Mouse (Mus musculus): ENCODE measurements at regions not wholly inside any gene's neighbourhood (a gene's known extent, or its start where the extent isn't known, plus 50 kb on each side); places are given as distances from the start of the nearest gene placed in this dataset.

DNA sequence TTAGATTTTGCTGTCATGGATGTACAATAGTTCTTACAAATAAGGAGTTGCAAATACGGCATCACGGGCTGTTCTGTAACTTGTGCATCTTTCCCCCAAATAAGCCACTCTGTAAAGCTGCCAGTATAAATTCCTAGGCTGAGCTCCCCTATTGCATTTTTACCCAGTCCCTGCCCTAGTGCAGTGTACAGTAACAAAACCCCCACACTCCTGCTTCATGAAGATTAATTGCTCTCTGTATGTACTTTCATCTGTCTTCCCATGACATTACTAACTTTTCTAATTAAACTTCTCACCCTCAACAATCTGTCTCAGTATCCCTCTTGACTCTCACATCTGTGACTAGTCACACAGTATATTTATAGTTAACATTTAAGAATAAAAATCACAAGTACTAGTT is 73.4 kb downstream of the Tm4sf1 start:
- DNase-seq, result no peak

GRCm38 (mm10) chr3:57223773-57224172 is 78.0 kb downstream of the Tm4sf1 start:
- no peak for DNase-seq

GRCm38 (mm10) chr3:57222318-57222914 is 79.4 kb downstream of the Tm4sf1 start:
- no peak for DNase-seq

GRCm38 (mm10) chr3:57218431-57218830 is 83.4 kb downstream of the Tm4sf1 start:
- DNase-seq, result no peak

DNA sequence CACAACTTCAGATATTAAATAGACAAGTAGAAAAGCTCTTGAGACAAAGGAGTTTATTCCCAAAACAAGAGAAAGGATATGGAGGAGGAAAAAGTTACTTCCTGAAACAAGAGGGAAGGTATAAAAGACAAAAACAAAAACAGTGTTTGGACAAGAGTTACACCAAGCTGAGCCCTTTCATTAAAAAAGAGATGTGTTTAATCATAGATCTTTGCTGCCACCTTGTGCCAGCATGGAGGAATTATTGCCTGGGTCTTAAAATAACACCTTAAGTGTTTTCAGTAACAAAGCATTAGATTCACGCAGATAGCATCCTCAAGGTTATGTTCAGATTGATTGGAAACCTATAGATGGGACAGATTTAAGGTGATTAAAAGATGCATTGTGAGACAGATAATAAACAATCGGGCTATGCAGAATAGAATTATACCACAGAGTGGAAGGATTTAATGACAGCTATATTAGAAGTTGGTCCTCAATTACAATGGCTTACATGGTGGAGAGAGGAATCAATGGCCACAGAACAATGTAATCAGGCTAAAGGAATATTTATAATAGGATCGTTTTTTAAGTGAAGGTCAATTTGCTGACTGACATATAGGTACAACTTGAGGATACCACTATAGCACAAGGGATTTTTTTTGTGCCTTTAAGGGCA is 97.6 kb downstream of the Tm4sf1 start:
- peak; percentile 11 to 16 for DNase-seq

- no peak for DNase-seq
Observed at GRCm38 (mm10) chr3:57203418-57203817, 98.4 kb downstream of the Tm4sf1 start.

DNA sequence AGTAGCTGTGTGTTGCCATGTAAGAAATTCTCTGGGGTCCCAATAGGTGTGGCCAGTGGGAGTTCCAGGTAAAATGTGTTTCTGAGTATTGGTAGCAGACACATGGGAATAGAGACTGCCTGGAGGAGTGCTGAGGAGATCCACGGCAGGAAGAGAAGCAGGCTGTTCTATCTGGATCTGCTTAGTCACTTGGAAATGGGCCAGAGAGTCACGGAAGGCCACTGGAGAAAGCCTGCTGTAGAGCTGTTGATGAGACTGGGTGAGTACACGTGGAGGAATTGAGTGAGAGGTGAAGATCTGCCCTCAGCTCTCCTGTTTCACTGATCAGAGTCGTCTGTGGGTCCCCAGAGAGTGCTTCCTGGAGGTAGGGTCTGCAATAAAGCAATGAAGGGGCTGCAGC is 120.2 kb downstream of the Tm4sf1 start:
- no peak for DNase-seq

- DNase-seq, result no peak
Observed at GRCm38 (mm10) chr3:57153177-57153948, 148.4 kb downstream of the Tm4sf1 start.

- no peak for DNase-seq
Observed at GRCm38 (mm10) chr3:57149156-57149555, 152.6 kb downstream of the Tm4sf1 start.

GRCm38 (mm10) chr3:57136847-57137246 is 164.9 kb downstream of the Tm4sf1 start:
- no peak for DNase-seq

DNA sequence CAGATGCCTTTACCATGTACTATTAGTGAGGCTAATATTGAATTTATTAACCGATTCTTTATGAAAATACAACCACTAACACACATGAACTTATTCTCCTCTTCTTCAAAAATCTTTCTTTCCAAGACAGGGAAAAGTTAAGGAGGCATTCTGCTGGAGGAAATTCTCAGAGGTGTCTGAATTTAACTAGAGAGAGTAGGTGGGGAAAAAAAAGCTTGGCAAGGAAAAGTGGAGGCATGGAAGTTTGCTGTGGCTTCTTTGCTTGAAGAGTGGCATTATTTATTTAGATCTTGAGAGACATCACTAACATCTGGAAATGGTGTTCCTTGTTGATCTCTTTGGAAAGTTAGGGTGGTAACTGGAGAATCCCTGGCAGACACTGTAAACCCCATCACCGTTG is 173.2 kb downstream of the Tm4sf1 start:
- DNase-seq, result no peak

- peak; percentile 4 to 12 for DNase-seq
Observed at GRCm38 (mm10) chr3:57125792-57126485, 175.8 kb downstream of the Tm4sf1 start.

DNA sequence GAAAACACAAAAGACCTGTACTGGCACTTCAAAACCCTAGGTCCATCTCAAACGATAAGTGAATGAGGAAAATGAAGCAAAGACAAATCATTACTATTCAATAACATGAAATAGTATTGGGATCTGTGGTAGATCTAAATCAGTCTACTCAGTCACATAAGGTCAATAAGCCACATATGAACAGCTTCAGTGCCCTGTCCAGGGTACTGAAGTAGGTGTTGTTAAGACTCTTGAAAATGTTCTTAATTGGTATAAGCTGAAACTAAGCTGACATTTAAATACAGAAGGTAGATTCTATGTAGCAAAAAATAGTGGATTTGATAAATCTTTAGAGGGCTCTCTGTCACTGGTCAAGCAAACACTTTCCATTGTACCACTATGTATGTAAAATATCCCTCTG is 183.8 kb downstream of the Tm4sf1 start:
- DNase-seq, result no peak

GRCm38 (mm10) chr3:57102254-57102653 is 199.5 kb downstream of the Tm4sf1 start:
- DNase-seq, result no peak

- no peak for DNase-seq
Observed at GRCm38 (mm10) chr3:57100515-57100914, 201.3 kb downstream of the Tm4sf1 start.

DNA sequence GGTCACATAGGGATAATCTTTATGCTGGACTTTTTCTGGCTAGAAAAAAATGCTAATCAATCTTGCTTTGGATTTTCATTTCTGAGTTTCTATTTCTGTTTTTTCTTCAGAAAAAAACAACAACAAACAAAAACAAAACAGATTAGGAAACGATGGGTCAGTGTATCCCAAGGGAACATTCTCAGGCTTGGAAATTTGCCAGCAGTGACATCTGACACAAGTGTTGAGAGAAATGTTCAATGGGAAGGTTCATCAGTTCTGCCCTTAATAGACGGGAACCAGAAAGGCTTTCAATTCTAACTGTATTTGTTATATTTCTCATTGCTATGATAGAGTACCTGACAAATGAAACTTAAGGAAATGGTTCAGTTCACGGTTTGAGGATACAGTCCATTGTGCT is 206.9 kb downstream of the Tm4sf1 start:
- DNase-seq, result no peak

- no peak for DNase-seq
Observed at GRCm38 (mm10) chr3:57093201-57093940, 208.4 kb downstream of the Tm4sf1 start.

DNA sequence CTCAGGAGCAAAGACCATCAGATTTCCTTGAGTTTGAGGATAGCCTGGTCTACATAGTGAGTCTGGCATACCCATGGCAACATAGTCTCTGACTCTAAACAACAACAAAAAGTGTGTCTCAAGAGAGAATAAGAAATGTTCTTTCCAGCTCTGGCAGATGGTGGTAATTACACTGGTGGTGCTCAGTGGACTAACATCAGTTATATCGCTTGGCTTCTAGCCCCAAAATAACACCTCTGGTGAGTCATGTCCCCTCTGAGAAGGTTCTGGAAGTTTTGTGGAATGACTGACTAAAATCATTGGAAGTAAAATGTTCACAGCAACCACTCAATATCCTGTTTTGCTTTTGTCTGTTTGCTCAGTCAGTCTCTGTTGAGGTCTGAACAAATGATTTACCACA is 227.3 kb downstream of the Tm4sf1 start:
- DNase-seq, result no peak

GRCm38 (mm10) chr3:57073962-57074506 is 227.8 kb downstream of the Tm4sf1 start:
- DNase-seq, result no peak

GRCm38 (mm10) chr3:57033021-57033420 is 268.8 kb downstream of the Tm4sf1 start:
- DNase-seq, result no peak

- DNase-seq, result no peak
Observed at GRCm38 (mm10) chr3:57018171-57018570, 283.6 kb downstream of the Tm4sf1 start.

DNA sequence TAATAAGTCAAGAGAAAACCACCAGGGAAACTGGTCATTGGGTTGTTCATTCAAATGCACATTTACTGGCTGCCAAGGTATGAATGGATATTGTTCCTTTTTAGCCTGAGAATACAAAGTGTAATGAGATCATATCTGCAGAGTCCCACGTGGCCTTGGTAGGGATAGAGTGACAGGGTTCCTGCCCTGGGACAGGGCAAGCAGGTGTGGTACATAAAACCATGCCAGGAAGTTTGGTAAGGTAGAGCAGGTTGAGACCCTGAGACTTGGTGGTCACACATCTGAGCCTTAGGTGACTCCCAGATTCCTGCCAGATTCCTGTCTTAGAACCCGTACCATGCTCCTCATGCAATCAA is 320.5 kb downstream of the Tm4sf1 start:
- DNase-seq, result no peak

All from layer of hippocampus, postnatal 36 days (tissue).